Mouse (Mus musculus): Measurements from ENCODE around the gene 1700074P13Rik. TPM values are rescaled to one million over a fixed set of nuclear protein-coding genes. Genes with fewer than 3 reads are reported as not detected.

1700074P13Rik gene
- polyA plus RNA-seq, 1 experiment from 2014 or later = not detected

Other genes starting within 250 kb of the 1700074P13Rik start
- not detected in 2 replicates for gene Moxd2, start 53.1 kb downstream of the 1700074P13Rik start, polyA plus RNA-seq (2015; fragmentation: Nextera tagmentation; extraction: Ambion mirVana)
- not detected in 2 replicates for gene Prss58, start 40.2 kb downstream of the 1700074P13Rik start, polyA plus RNA-seq (2015; fragmentation: Nextera tagmentation; extraction: Ambion mirVana)
- not detected in 2 replicates for gene Gm4744, start 11.3 kb upstream of the 1700074P13Rik start, polyA plus RNA-seq (2015; fragmentation: Nextera tagmentation; extraction: Ambion mirVana)
- gene 1810009J06Rik, start 24.2 kb upstream of the 1700074P13Rik start, polyA plus RNA-seq (2015; fragmentation: Nextera tagmentation; extraction: Ambion mirVana) = not detected in 2 replicates
- gene Gm2663, start 58.9 kb upstream of the 1700074P13Rik start, polyA plus RNA-seq (2015; fragmentation: Nextera tagmentation; extraction: Ambion mirVana) = not detected in 2 replicates
- not detected in 2 replicates for gene 2210010C04Rik, start 95.0 kb upstream of the 1700074P13Rik start, polyA plus RNA-seq (2015; fragmentation: Nextera tagmentation; extraction: Ambion mirVana)

All from forebrain, embryonic 13.5 days (tissue).